Mouse (Mus musculus) small intestine, adult 2 months (tissue): Measurements from ENCODE around the gene Bbs9.

Experiments
- CTCF ChIP-seq: fragments of 200-500 bp; IDR thresholded peaks from 2 replicates; pipeline ENCODE4 v1.5.1; 2012; ENCODE audit warnings: low read depth, mild to moderate bottlenecking, control low read depth, inconsistent platforms, low read length, moderate library complexity, mixed read lengths; ENCODE audit not compliant: insufficient replicate concordance, insufficient read length; ENCODE audit errors: extremely low read depth
- POLR2A ChIP-seq: fragments of 200-500 bp; IDR thresholded peaks from 2 replicates; pipeline ENCODE4 v1.6.1; 2012; ENCODE audit warnings: low read depth, mild to moderate bottlenecking, control low read depth, inconsistent platforms, low read length, moderate library complexity

DNA sequence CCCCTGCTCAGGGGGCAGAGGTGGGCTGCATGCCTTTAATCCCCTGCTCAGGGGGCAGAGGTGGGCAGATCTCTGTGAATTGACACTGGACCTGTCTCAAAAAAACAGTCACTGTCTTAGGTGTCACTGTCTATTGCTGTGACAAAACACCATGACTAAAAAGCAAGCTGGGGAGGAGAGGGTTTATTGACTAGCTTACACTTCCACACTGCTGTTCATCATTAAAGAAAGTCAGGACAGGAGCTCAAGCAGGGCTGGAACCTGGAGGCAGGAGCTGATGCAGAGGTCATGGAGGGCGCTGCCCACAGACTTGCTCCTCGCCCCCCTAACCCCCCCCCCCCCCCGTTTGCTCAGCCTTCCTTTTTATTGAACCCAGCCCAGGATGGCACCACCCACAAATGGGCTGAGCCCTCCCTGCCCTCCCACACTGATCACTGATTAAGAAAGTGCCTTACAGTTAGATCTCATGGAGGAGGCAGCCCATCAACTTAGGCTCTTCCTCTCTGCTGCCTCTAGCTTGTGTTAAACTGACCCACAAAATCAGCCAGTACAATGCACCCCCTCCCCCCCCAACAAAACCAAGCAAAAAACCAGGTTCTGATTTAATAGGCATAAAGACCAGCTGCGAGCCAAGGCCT is 47.4 kb upstream of the Bbs9 start:
- no peak for TF ChIP-seq POLR2A
- no peak for TF ChIP-seq CTCF
